Mouse (Mus musculus) embryonic facial prominence, embryonic 11.5 days (tissue): ENCODE results near the gene Erg. TPM values are rescaled to one million over a fixed set of nuclear protein-coding genes. Genes with fewer than 3 reads are reported as not detected.
A peak's percentile ranks its signal among the peaks of the same experiment; 100 is the strongest.

ENCODE experiments used
- ATAC-seq: fragments of 200-750 bp; cut with Nextera tagmentation; replicated peaks from 2 replicates; pipeline ENCODE4 v1.8.0; 2017; ENCODE audit warnings: low read depth; ENCODE audit not compliant: insufficient number of reproducible peaks, low FRiP score, low TSS enrichment
- DNase-seq: peaks from one replicate; pipeline ENCODE4 v3.0.0-alpha.2; 2015; ENCODE audit warnings: low spot score
- H3K27ac ChIP-seq: fragments of 300-500 bp; sonication (generic); replicated peaks from 2 replicates; pipeline ENCODE4 v1.5.1; 2014; ENCODE audit warnings: mild to moderate bottlenecking, low read depth, low read length, control low read depth
- H3K27me3 ChIP-seq: fragments of 300-500 bp; sonication (generic); 2 replicates; pipeline ENCODE4 v1.6.1; 2014; ENCODE audit warnings: mild to moderate bottlenecking, low read length, moderate library complexity, mixed read lengths; ENCODE audit not compliant: control insufficient read depth, insufficient read depth
- H3K36me3 ChIP-seq: fragments of 300-500 bp; sonication (generic); replicated peaks from 2 replicates; pipeline ENCODE4 v1.6.1; 2014; ENCODE audit warnings: low read depth, mild to moderate bottlenecking, low read length, moderate library complexity, mixed read lengths; ENCODE audit not compliant: control insufficient read depth, insufficient read depth
- H3K4me1 ChIP-seq: fragments of 300-500 bp; sonication (generic); 2 replicates; pipeline ENCODE4 v1.6.1; 2014; ENCODE audit warnings: low read length, mixed read lengths; ENCODE audit not compliant: control insufficient read depth, insufficient read depth
- H3K4me2 ChIP-seq: fragments of 300-500 bp; sonication (generic); 2 replicates; pipeline ENCODE4 v1.6.1; 2014; ENCODE audit warnings: low read depth, mild to moderate bottlenecking, control low read depth, low read length, moderate library complexity
- H3K4me3 ChIP-seq: fragments of 300-500 bp; sonication (generic); 2 replicates; pipeline ENCODE4 v1.5.1; 2014; ENCODE audit warnings: low read depth, low read length, control low read depth
- H3K9ac ChIP-seq: fragments of 300-500 bp; sonication (generic); replicated peaks from 2 replicates; pipeline ENCODE4 v1.6.1; 2014; ENCODE audit warnings: mild to moderate bottlenecking, control low read depth, low read length
- H3K9me3 ChIP-seq: fragments of 300-500 bp; sonication (generic); replicated peaks from 2 replicates; pipeline ENCODE4 v1.6.1; 2016; ENCODE audit warnings: mild to moderate bottlenecking, low read length, inconsistent platforms, mixed read lengths; ENCODE audit not compliant: control insufficient read depth
- WGBS: fragments of 180-500 bp; shearing (Covaris S2); extraction: QIAGEN DNeasy Blood & Tissue Kit; methylation state at CpG from one replicate; pipeline ENCODE4 v1.1.7; 2014; 5-methylcytosine and 5-hydroxymethylcytosine counted together
- polyA plus RNA-seq: library from polyadenylated mRNA; unstranded; fragments of >200 nt; fragmentation: Nextera tagmentation; extraction: Ambion mirVana; gene quantifications from 2 replicates; pipeline ENCODE4 v1.2.1, GENCODE M21; 2014

Gene Erg
- polyA plus RNA-seq, 1 experiment from 2014 or later = 2.5 TPM

DNA sequence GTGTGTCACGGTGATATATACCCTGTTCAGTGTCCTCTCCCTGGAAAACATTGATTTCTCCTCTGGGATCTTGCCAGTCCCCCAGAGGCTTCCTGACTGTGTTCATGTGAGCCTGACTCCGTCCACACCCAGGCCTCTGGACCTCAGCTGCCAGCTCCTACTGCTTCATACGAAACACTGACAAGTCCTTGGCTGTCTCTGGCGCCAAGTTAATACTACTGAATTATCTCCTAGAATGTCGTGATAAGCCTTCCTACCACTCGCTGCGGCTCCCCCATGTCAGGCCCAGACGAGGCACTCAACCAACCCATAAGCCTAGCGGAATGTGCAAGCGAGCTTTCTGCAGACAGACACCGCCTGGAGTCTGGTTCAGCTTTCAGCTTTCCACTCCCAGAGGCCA lies 210.0 kb downstream of the Erg start:
- Histone ChIP-seq H3K9me3 (no peaks in the 10 kb centered on the region), H3K27me3 (no peaks in the 10 kb centered on the region), H3K4me3 (no peak overlapping the region), H3K4me1 (no peaks in the 10 kb centered on the region), H3K27ac (no peak overlapping the region), H3K36me3 (no peaks in the 10 kb centered on the region), H3K9ac (no peak overlapping the region), H3K4me2 (no peak overlapping the region)
- 68% methylated on average over 11 of the region's 11 CpGs for WGBS
- no peak for ATAC-seq
- DNase-seq = no peak

DNA sequence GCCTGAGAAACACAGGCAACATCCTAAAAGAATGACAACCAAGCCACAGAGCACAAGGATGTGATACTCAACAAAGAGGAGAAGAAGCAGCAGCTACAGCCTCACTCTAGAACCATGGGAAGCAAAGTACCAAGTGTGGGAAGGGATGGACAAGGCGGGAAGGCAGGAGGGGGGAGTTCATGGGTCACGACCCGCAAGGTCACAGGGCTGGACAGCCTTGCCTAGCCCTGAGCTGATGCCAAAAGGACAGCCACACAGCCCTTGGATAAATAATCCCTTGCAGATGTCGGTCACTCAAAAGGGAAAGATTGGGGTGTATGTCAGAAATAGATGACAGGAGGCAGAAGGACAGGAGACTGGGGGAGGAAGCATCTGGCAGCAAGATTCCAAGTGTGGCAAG lies 211.7 kb downstream of the Erg start:
- Histone ChIP-seq H3K27ac (no peak overlapping the region), H3K27me3 (no peaks in the 10 kb centered on the region), H3K9me3 (no peaks in the 10 kb centered on the region), H3K36me3 (no peaks in the 10 kb centered on the region), H3K4me2 (no peak overlapping the region), H3K4me3 (no peak overlapping the region), H3K9ac (no peak overlapping the region), H3K4me1 (no peaks in the 10 kb centered on the region)
- WGBS = 37% methylated on average over 4 of the region's 4 CpGs
- ATAC-seq = no peak
- DNase-seq = no peak

DNA sequence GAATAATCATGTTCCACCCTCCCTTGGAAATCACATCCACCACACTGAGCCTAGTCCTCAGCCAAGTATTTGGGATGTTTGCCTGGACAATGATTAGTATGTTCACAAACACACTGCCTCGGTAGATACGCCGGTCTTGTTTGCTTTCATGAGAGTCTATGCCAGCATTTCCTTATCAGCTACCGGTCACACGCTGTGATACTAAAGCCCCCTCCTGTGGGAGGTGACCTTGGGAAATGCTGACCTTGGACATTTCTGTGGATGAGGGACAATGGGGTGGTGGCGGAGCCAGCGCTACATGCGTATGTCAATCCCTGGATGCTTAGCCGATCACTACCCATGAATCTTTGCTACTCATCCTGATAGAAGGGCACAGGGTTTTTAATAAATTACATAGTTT lies 213.4 kb downstream of the Erg start:
- Histone ChIP-seq H3K27me3 (no peaks in the 10 kb centered on the region), H3K4me1 (no peaks in the 10 kb centered on the region), H3K27ac (no peak overlapping the region), H3K4me3 (no peak overlapping the region), H3K9me3 (no peaks in the 10 kb centered on the region), H3K36me3 (no peaks in the 10 kb centered on the region), H3K9ac (no peak overlapping the region), H3K4me2 (no peak overlapping the region)
- WGBS = 92% methylated on average over 9 of the region's 9 CpGs
- ATAC-seq (no peak), DNase-seq (no peak)

DNA sequence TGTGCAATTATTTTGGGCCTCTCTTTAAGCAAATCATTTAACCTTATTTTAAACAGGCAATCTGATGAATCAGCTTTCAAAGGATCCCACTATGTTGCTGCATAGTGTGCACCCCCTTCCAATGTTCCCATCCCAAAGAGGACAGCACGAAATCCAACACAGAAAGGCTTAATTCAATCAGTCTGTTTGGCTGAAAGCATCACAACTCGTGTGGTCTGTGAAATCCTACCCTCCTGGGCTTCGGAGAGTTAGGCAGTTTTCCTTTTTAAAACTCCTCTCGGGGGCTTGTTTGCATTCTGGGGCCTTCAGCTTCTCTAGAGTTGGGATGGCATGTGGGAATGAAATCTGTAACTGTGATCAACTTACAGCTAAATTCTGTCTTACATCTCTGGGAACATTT lies 214.7 kb downstream of the Erg start:
- Histone ChIP-seq H3K9ac (no peak overlapping the region), H3K27me3 (no peaks in the 10 kb centered on the region), H3K9me3 (no peaks in the 10 kb centered on the region), H3K4me3 (no peak overlapping the region), H3K4me2 (no peak overlapping the region), H3K36me3 (no peaks in the 10 kb centered on the region), H3K27ac (no peak overlapping the region), H3K4me1 (no peaks in the 10 kb centered on the region)
- DNase-seq (peak; percentile 68), ATAC-seq (peak; percentile 56; the same call in 1 of the 2 replicates)
- 24% methylated on average over 4 of the region's 4 CpGs for WGBS

DNA sequence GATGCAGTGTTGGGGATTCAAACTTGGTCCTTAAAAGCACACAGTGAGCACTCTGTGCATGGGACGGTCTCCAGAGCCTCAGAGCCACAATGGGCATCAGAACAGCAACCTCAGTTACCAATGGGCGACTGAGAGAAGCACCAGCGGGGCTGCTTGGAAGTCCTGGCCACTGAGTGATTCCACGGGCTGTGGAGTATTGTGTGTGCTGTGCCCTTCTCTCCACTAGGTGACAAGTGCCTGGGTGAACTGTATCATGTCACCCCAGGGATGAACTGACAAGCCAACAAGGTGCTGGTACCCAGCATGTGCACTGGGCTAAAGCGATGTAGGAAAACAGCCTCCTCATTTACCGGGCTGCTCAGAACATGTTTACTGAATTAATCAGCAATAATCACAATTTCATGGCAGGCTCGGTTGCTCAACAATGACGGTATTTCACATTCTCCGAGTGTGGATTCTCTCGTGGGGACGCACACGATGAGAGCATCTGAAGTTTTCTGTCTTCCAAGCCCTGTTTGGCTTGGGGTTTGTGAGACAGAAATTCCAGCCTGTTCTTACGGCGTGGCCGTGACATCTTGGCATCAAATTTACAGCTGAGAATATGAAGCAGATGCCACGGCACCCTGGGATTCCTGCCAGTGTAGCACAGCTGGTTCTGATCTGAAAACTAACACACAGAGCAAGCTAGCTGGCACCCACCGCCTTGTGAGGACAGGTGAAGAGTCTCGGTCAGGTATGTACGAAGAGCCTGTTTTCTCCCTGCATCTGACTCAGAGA lies 219.2 kb downstream of the Erg start:
- no peak for DNase-seq
- Histone ChIP-seq H3K27ac (no peak overlapping the region), H3K4me1 (no peaks in the 10 kb centered on the region), H3K9me3 (no peaks in the 10 kb centered on the region), H3K9ac (no peak overlapping the region), H3K36me3 (no peaks in the 10 kb centered on the region), H3K4me2 (no peak overlapping the region), H3K27me3 (no peaks in the 10 kb centered on the region), H3K4me3 (no peak overlapping the region)
- ATAC-seq = no peak
- 66% methylated on average over 19 of the region's 19 CpGs for WGBS

DNA sequence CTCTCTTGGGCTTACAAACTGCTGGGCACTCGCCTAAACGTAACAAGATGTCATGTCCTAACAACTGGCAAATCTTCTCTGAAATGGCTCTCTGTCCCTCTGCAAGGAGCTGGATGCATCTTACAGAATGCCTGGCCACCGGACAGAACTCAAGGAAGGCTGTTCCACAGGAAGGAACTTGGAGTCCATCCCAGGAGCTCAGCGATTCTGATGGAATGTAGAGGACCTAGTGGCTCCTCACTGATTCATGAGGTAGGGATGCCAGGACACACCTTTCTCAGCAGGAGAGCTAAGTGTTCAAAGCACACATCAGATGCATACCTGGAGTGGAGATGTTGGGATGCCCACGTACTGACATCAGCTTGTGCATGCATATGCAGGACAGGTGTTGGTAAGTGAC lies 221.2 kb downstream of the Erg start:
- Histone ChIP-seq H3K4me1 (no peaks in the 10 kb centered on the region), H3K27me3 (no peaks in the 10 kb centered on the region), H3K9me3 (no peaks in the 10 kb centered on the region), H3K9ac (no peak overlapping the region), H3K36me3 (no peaks in the 10 kb centered on the region), H3K27ac (no peak overlapping the region), H3K4me2 (no peak overlapping the region), H3K4me3 (no peak overlapping the region)
- DNase-seq (no peak), ATAC-seq (no peak)
- WGBS = 85% methylated on average over 5 of the region's 5 CpGs

DNA sequence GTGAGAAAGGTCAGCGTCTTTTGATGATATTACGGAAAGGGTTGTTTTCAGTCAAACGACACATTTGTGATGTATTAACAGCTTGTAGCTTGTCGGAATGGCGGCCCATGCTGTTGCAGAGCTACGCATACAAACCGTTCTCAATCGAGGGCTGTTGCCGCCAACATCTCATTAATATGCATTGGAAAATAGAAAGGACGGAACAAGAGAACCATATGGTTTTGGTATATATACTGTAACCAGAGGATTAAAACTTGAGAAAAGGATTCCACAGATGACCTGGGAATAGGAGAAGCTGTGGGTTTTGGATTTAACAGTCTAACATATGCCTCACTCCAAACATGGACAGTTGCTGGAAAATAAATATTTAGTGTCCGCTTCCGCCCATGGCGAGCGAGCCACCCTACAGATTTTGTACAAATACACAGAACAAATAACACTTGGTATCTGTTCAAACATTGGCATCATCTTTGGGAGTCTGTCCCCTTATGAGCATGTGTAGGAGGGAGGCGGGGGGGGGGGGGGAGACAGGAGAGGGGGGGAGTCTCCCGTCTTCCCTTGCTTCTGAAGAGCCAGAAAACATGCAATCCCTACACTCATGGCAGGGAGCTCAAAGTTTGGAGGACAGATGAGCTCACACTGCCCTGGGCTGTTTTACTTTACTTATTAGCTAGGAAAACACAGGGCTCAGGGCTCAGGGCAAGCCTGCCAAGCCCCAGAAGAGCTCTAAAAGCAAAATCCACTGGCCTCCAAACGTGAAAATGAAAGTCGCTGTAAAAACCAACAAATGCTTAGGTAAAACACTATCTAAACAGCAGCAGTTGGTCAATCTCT lies 222.5 kb downstream of the Erg start:
- WGBS = 76% methylated on average over 18 of the region's 18 CpGs
- H3K4me3 ChIP-seq = no peak overlapping the region
- no peaks in the 10 kb centered on the region for H3K36me3 ChIP-seq
- no peak overlapping the region for H3K27ac ChIP-seq
- H3K9me3 ChIP-seq = no peaks in the 10 kb centered on the region
- H3K27me3 ChIP-seq = no peaks in the 10 kb centered on the region
- ATAC-seq (no peak), DNase-seq (no peak)
- no peak overlapping the region for H3K9ac ChIP-seq
- H3K4me1 ChIP-seq = no peaks in the 10 kb centered on the region
- no peak overlapping the region for H3K4me2 ChIP-seq

DNA sequence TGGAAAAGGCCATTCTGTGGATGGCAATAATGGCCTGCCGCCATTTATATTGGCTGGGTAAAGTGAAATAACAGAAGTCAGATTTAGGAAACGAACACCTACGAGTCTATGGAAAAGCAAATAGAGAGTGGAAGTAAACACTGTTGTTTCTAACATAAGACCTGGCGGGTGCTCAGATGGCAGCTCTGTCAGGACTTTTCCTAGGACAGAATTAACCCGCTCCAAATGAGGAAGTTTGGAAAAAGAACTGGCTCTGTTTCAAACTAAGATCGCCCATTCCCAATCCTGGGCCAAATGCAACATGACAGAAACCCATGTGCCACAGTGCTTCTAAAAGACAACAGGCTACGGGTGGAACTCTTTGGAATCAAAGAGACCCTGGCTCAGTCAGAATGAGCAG lies 224.4 kb downstream of the Erg start:
- H3K27ac ChIP-seq = no peak overlapping the region
- H3K4me1 ChIP-seq = no peaks in the 10 kb centered on the region
- no peak overlapping the region for H3K9ac ChIP-seq
- H3K9me3 ChIP-seq = no peaks in the 10 kb centered on the region
- no peak overlapping the region for H3K4me2 ChIP-seq
- no peak overlapping the region for H3K4me3 ChIP-seq
- H3K27me3 ChIP-seq = no peaks in the 10 kb centered on the region
- H3K36me3 ChIP-seq = no peaks in the 10 kb centered on the region
- 91% methylated on average over 7 of the region's 7 CpGs for WGBS
- DNase-seq (no peak), ATAC-seq (no peak)
